Mouse (Mus musculus) testis, adult 10 weeks (tissue): ENCODE data around the gene Nme2. TPM values are rescaled to one million over a fixed set of nuclear protein-coding genes. Genes with fewer than 3 reads are reported as not detected.

Source experiments
- polyA plus RNA-seq: library from polyadenylated mRNA; stranded (reverse); fragments of 350-450 nt; fragmentation: Illumina TruSeq; extraction: RNeasy Lipid Tissue Mini Kit (QIAGEN cat#74804); gene quantifications from one replicate; pipeline ENCODE4 v1.2.3, GENCODE M21; 2014; ENCODE audit warnings: low read depth, low replicate concordance

Nme2 gene
- 29.8 TPM for polyA plus RNA-seq

GRCm38 (mm10) chr11:93956159-93956558 lies at the start of gene Nme2:
Gene Nme2 (minus strand): TSS chr11:93956259.

GRCm38 (mm10) chr11:93995720-93996305 lies 39.8 kb upstream of the Nme2 start, which contains the start of gene Spag9:
Gene Spag9 (plus strand): TSS chr11:93996091.

GRCm38 (mm10) chr11:93968005-93968847 lies 12.2 kb upstream of the Nme2 start, which contains the start of the genes Gm20390 and Nme1:
Gene Gm20390 (minus strand): TSS chr11:93968293.
Gene Nme1 (minus strand): TSS chr11:93968521.

Other genes starting within 250 kb of the Nme2 start
- 130 TPM for gene Utp18, start 70.5 kb downstream of the Nme2 start, polyA plus RNA-seq
- 226 TPM for gene Mbtd1, start 70.4 kb downstream of the Nme2 start, polyA plus RNA-seq
- gene Gm20390, start 12.0 kb upstream of the Nme2 start, polyA plus RNA-seq: not detected
- gene Nme1, start 12.3 kb upstream of the Nme2 start, polyA plus RNA-seq: 3.8 TPM
- 86.8 TPM for gene Spag9, start 39.8 kb upstream of the Nme2 start, polyA plus RNA-seq